Mouse (Mus musculus): ENCODE data around the gene Lrrc29. TPM values are rescaled to one million over a fixed set of nuclear protein-coding genes. Genes with fewer than 3 reads are reported as not detected.

The Lrrc29 gene
- total and polyA plus RNA-seq, 2 experiments, result 3.0 to 12.9 TPM

DNA sequence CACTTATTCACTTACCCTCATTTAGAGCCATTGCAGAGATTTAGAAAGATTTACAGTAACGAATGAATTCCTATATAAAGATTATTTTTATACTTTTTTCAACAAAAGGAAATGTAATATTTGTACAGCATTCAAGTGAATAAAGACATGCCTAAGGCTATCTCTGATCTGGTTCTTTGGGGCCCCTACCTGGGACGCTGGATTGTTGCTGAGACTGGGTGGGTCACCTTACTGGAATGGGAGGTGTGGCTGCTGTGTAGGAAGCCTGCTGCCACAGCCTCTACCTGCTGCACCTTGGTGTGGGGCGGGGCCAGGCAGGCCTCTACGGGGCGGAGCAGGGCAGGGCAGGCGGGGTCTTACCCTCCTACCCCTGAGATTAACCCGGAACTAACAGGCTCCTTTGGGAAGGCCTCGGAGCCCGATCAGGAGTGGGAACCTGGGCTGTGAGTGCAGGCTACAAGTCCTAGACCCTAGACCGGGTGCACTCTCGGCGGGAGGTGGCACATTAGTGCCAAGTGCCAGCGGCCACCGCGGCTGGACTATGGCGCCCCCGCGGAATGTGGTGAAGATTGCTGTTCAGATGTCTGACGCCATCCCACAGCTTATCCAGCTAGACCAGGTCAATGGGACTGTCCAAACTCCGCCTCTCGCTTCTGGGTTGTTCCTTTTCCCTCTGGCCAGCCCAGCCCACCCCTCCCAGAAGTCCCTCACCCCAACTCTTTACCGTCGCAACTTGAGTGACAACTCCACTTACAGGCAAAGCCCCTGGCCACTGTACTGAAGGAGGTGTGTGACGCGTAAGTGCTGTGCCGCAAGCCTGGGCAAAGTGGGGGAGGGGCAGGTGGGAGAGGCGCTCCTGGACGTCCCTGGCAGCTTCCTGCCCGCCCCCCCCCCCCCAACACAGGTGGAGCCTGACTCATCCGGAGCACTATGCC is 20.6 kb downstream of the Lrrc29 start, which contains the start of gene Elmo3:
Gene Elmo3 (plus strand): TSS at position 391 of the 935 bp plus-strand sequence.
- H3K79me2 ChIP-seq (ENCODE audit: control insufficient read depth, insufficient read depth, low read length), result no peaks in the 10 kb centered on the region
- H3K27me3 ChIP-seq (ENCODE audit: control insufficient read depth, insufficient read depth, low read length), result no peaks in the 10 kb centered on the region
- 7% methylated on average over 30 of the region's 30 CpGs for WGBS
- H3K4me3 ChIP-seq (ENCODE audit: insufficient read depth, low read depth, low read length), result peak within 1 kb of the TSS; percentile 85
- peak; percentile 74 for DNase-seq (ENCODE audit: extremely low read depth, low read depth, low spot score)
- TF ChIP-seq POLR2A (IDR thresholded peaks at IDR 0.05; ENCODE audit: extremely low read depth, insufficient read depth, low read length) (peak; percentile 81), CTCF (IDR thresholded peaks at IDR 0.05; ENCODE audit: low read depth, low read length) (no peak)
- peak within 1 kb of the TSS; percentile 90 for H3K27ac ChIP-seq (replicated peaks; ENCODE audit: insufficient read depth, low read depth, low read length)
- H3K36me3 ChIP-seq (ENCODE audit: control insufficient read depth, insufficient read depth, low read length), result peaks cover 17% of the 10 kb centered on the region
- peak within 1 kb of the TSS; percentile 88 for H3K9ac ChIP-seq (ENCODE audit: low read depth, low read length)
- H3K4me1 ChIP-seq (ENCODE audit: control insufficient read depth, insufficient read depth, low read length), result peaks cover 5% of the 10 kb centered on the region

GRCm38 (mm10) chr8:105304325-105305210 is 21.5 kb downstream of the Lrrc29 start:
- TF ChIP-seq CTCF (IDR thresholded peaks at IDR 0.05; ENCODE audit: low read depth, low read length), result no peak
- TF ChIP-seq POLR2A (IDR thresholded peaks at IDR 0.05; ENCODE audit: extremely low read depth, insufficient read depth, low read length), result no peak
- Histone ChIP-seq H3K4me3 (ENCODE audit: insufficient read depth, low read depth, low read length) (no peak overlapping the region), H3K4me1 (ENCODE audit: control insufficient read depth, insufficient read depth, low read length) (peaks cover 5% of the 10 kb centered on the region), H3K27ac (replicated peaks; ENCODE audit: insufficient read depth, low read depth, low read length) (no peak overlapping the region), H3K79me2 (ENCODE audit: control insufficient read depth, insufficient read depth, low read length) (no peaks in the 10 kb centered on the region), H3K27me3 (ENCODE audit: control insufficient read depth, insufficient read depth, low read length) (no peaks in the 10 kb centered on the region), H3K9ac (ENCODE audit: low read depth, low read length) (no peak overlapping the region), H3K36me3 (ENCODE audit: control insufficient read depth, insufficient read depth, low read length) (peaks cover 17% of the 10 kb centered on the region)
- DNase-seq (ENCODE audit: extremely low read depth, low read depth, low spot score), result no peak
- 49% methylated on average over 9 of the region's 9 CpGs for WGBS

- TF ChIP-seq POLR2A (IDR thresholded peaks at IDR 0.05; ENCODE audit: extremely low read depth, insufficient read depth, low read length), result no peak
- TF ChIP-seq CTCF (IDR thresholded peaks at IDR 0.05; ENCODE audit: low read depth, low read length), result no peak
- no peaks in the 10 kb centered on the region; the same call in 1 of the 2 replicates for H3K79me2 ChIP-seq (ENCODE audit: control insufficient read depth, insufficient read depth, low read length)
- no peak overlapping the region for H3K4me3 ChIP-seq (ENCODE audit: insufficient read depth, low read depth, low read length)
- H3K9ac ChIP-seq (ENCODE audit: low read depth, low read length), result no peak overlapping the region
- no peak overlapping the region for H3K27ac ChIP-seq (replicated peaks; ENCODE audit: insufficient read depth, low read depth, low read length)
- H3K36me3 ChIP-seq (ENCODE audit: control insufficient read depth, insufficient read depth, low read length), result peaks cover 19% of the 10 kb centered on the region
- H3K4me1 ChIP-seq (ENCODE audit: control insufficient read depth, insufficient read depth, low read length), result peaks cover 7% of the 10 kb centered on the region
- WGBS, result 77% methylated on average over 9 of the region's 9 CpGs
- DNase-seq (ENCODE audit: extremely low read depth, low read depth, low spot score), result no peak
- no peaks in the 10 kb centered on the region for H3K27me3 ChIP-seq (ENCODE audit: control insufficient read depth, insufficient read depth, low read length)
Observed at GRCm38 (mm10) chr8:105303874-105304273, 22.2 kb downstream of the Lrrc29 start.

- Histone ChIP-seq H3K36me3 (ENCODE audit: control insufficient read depth, insufficient read depth, low read length) (peaks cover 19% of the 10 kb centered on the region), H3K4me3 (ENCODE audit: insufficient read depth, low read depth, low read length) (no peak overlapping the region), H3K9ac (ENCODE audit: low read depth, low read length) (no peak overlapping the region), H3K4me1 (ENCODE audit: control insufficient read depth, insufficient read depth, low read length) (peaks cover 12% of the 10 kb centered on the region), H3K79me2 (ENCODE audit: control insufficient read depth, insufficient read depth, low read length) (peaks cover 2% of the 10 kb centered on the region), H3K27ac (replicated peaks; ENCODE audit: insufficient read depth, low read depth, low read length) (no peak overlapping the region), H3K27me3 (ENCODE audit: control insufficient read depth, insufficient read depth, low read length) (no peaks in the 10 kb centered on the region)
- no peak for TF ChIP-seq CTCF (IDR thresholded peaks at IDR 0.05; ENCODE audit: low read depth, low read length)
- no peak for DNase-seq (ENCODE audit: extremely low read depth, low read depth, low spot score)
- WGBS, result 79% methylated on average over 8 of the region's 8 CpGs
Observed at GRCm38 (mm10) chr8:105303396-105303795, 22.7 kb downstream of the Lrrc29 start.

- Histone ChIP-seq H3K36me3 (ENCODE audit: control insufficient read depth, insufficient read depth, low read length) (peaks cover 19% of the 10 kb centered on the region), H3K27ac (replicated peaks; ENCODE audit: insufficient read depth, low read depth, low read length) (no peak overlapping the region), H3K9ac (ENCODE audit: low read depth, low read length) (no peak overlapping the region), H3K4me1 (ENCODE audit: control insufficient read depth, insufficient read depth, low read length) (peaks cover 10% of the 10 kb centered on the region), H3K27me3 (ENCODE audit: control insufficient read depth, insufficient read depth, low read length) (no peaks in the 10 kb centered on the region), H3K4me3 (ENCODE audit: insufficient read depth, low read depth, low read length) (no peak overlapping the region), H3K79me2 (ENCODE audit: control insufficient read depth, insufficient read depth, low read length) (peaks cover 11% of the 10 kb centered on the region)
- 93% methylated on average over 8 of the region's 8 CpGs for WGBS
- TF ChIP-seq CTCF (IDR thresholded peaks at IDR 0.05; ENCODE audit: low read depth, low read length), result no peak
- no peak for TF ChIP-seq POLR2A (IDR thresholded peaks at IDR 0.05; ENCODE audit: extremely low read depth, insufficient read depth, low read length)
- no peak for DNase-seq (ENCODE audit: extremely low read depth, low read depth, low spot score)
Observed at GRCm38 (mm10) chr8:105299962-105300361, 26.1 kb downstream of the Lrrc29 start.

Data from liver, adult 2 months (tissue).